Mouse (Mus musculus) neural tube, embryonic 14.5 days (tissue): ENCODE results near the gene Nudt4. TPM values are rescaled to one million over a fixed set of nuclear protein-coding genes. Genes with fewer than 3 reads are reported as not detected.

ENCODE experiments used
- ATAC-seq: fragments of 200-750 bp; cut with Nextera tagmentation; 2 replicates; pipeline ENCODE4 v1.8.0; 2017; ENCODE audit warnings: low read depth, mild to moderate bottlenecking, moderate TSS enrichment, moderate library complexity
- H3K27ac ChIP-seq: fragments of 300-500 bp; sonication (generic); 2 replicates; pipeline ENCODE4 v1.5.1; 2014; ENCODE audit warnings: low read depth, mild to moderate bottlenecking, control low read depth, low read length, moderate library complexity, mixed read lengths
- H3K27me3 ChIP-seq: fragments of 300-500 bp; sonication (generic); 2 replicates; pipeline ENCODE4 v1.6.1; 2014; ENCODE audit warnings: low read length; ENCODE audit not compliant: control insufficient read depth, insufficient read depth
- H3K36me3 ChIP-seq: fragments of 300-500 bp; sonication (generic); 2 replicates; pipeline ENCODE4 v1.6.1; 2014; ENCODE audit warnings: low read length, mixed read lengths; ENCODE audit not compliant: control insufficient read depth, insufficient read depth
- H3K4me1 ChIP-seq: fragments of 300-500 bp; sonication (generic); 2 replicates; pipeline ENCODE4 v1.6.1; 2014; ENCODE audit warnings: low read length; ENCODE audit not compliant: control insufficient read depth, insufficient read depth
- H3K4me2 ChIP-seq: fragments of 300-500 bp; sonication (generic); 2 replicates; pipeline ENCODE4 v1.6.1; 2014; ENCODE audit warnings: mild to moderate bottlenecking, low read depth, low read length, control low read depth
- H3K4me3 ChIP-seq: fragments of 300-500 bp; sonication (generic); 2 replicates; pipeline ENCODE4 v1.5.1; 2014; ENCODE audit warnings: low read depth, low read length, control low read depth, mixed read lengths
- H3K9ac ChIP-seq: fragments of 300-500 bp; sonication (generic); replicated peaks from 2 replicates; pipeline ENCODE4 v1.6.1; 2014; ENCODE audit warnings: low read depth, mild to moderate bottlenecking, control low read depth, low read length, mixed read lengths
- H3K9me3 ChIP-seq: fragments of 300-500 bp; sonication (generic); 2 replicates; pipeline ENCODE4 v1.6.1; 2016; ENCODE audit warnings: low read length; ENCODE audit not compliant: control insufficient read depth
- WGBS: fragments of 180-500 bp; shearing (Covaris S2); extraction: QIAGEN DNeasy Blood & Tissue Kit; methylation state at CpG from one replicate; pipeline ENCODE4 v1.1.7; 2014; 5-methylcytosine and 5-hydroxymethylcytosine counted together
- polyA plus RNA-seq: library from polyadenylated mRNA; unstranded; fragments of >200 nt; fragmentation: Nextera tagmentation; extraction: Ambion mirVana; gene quantifications from 2 replicates; pipeline ENCODE4 v1.2.1, GENCODE M21; 2014

The Nudt4 gene
- polyA plus RNA-seq, 1 experiment from 2014 or later = 91.5 TPM

GRCm38 (mm10) chr10:95574994-95575393 is 11.0 kb upstream of the Nudt4 start:
- Histone ChIP-seq H3K4me3 (no peak overlapping the region), H3K9me3 (no peaks in the 10 kb centered on the region), H3K9ac (no peak overlapping the region), H3K27me3 (no peaks in the 10 kb centered on the region), H3K4me1 (no peaks in the 10 kb centered on the region), H3K27ac (no peak overlapping the region), H3K36me3 (no peaks in the 10 kb centered on the region), H3K4me2 (no peak overlapping the region)
- 84% methylated on average over 4 of the region's 4 CpGs for WGBS
- no peak for ATAC-seq

- H3K4me2 ChIP-seq = no peak overlapping the region
Observed at GRCm38 (mm10) chr10:95569441-95569840, 5.5 kb upstream of the Nudt4 start.

GRCm38 (mm10) chr10:95568016-95568415 is 4.1 kb upstream of the Nudt4 start:
- no peak for ATAC-seq
- H3K4me1 ChIP-seq = no peaks in the 10 kb centered on the region
- no peak overlapping the region for H3K9ac ChIP-seq
- no peak overlapping the region for H3K27ac ChIP-seq
- H3K4me2 ChIP-seq = no peak overlapping the region
- no peaks in the 10 kb centered on the region for H3K36me3 ChIP-seq
- H3K27me3 ChIP-seq = no peaks in the 10 kb centered on the region
- no peaks in the 10 kb centered on the region for H3K9me3 ChIP-seq
- 70% methylated on average over 6 of the region's 6 CpGs for WGBS
- H3K4me3 ChIP-seq = no peak overlapping the region

More at GRCm38 (mm10) chr10:95569441-95569840, 5.5 kb upstream of the Nudt4 start:
- H3K9me3 ChIP-seq = no peaks in the 10 kb centered on the region
- H3K36me3 ChIP-seq = no peaks in the 10 kb centered on the region
- no peaks in the 10 kb centered on the region for H3K27me3 ChIP-seq
- no peak overlapping the region for H3K9ac ChIP-seq
- H3K4me1 ChIP-seq = no peaks in the 10 kb centered on the region
- 83% methylated on average over 2 of the region's 2 CpGs for WGBS
- no peak overlapping the region for H3K27ac ChIP-seq
- H3K4me3 ChIP-seq = no peak overlapping the region
- ATAC-seq = no peak

GRCm38 (mm10) chr10:95567550-95567949 is 3.6 kb upstream of the Nudt4 start:
- Histone ChIP-seq H3K4me3 (no peak overlapping the region), H3K36me3 (no peaks in the 10 kb centered on the region), H3K9ac (no peak overlapping the region), H3K4me1 (peaks cover under 1% of the 10 kb centered on the region; the same call in 1 of the 2 replicates), H3K27ac (no peak overlapping the region), H3K4me2 (no peak overlapping the region), H3K27me3 (no peaks in the 10 kb centered on the region), H3K9me3 (no peaks in the 10 kb centered on the region)
- ATAC-seq = no peak
- 64% methylated on average over 5 of the region's 5 CpGs for WGBS

- Histone ChIP-seq H3K27me3 (no peaks in the 10 kb centered on the region), H3K36me3 (no peaks in the 10 kb centered on the region), H3K9ac (no peak overlapping the region), H3K4me2 (no peak overlapping the region), H3K4me3 (no peak overlapping the region), H3K9me3 (no peaks in the 10 kb centered on the region), H3K4me1 (peaks cover 8% of the 10 kb centered on the region; the same call in 1 of the 2 replicates), H3K27ac (no peak overlapping the region)
- ATAC-seq = no peak
- 94% methylated on average over 3 of the region's 3 CpGs for whole genome bisulfite sequencing
Observed at GRCm38 (mm10) chr10:95566786-95567185, 2.8 kb upstream of the Nudt4 start.

GRCm38 (mm10) chr10:95565156-95565854 is 1.4 kb upstream of the Nudt4 start:
- H3K4me1 ChIP-seq = peaks cover 15% of the 10 kb centered on the region; the same call in 1 of the 2 replicates
- H3K27ac ChIP-seq = no peak overlapping the region
- ATAC-seq = no peak
- no peaks in the 10 kb centered on the region for H3K9me3 ChIP-seq
- H3K4me2 ChIP-seq = no peak overlapping the region
- no peaks in the 10 kb centered on the region for H3K36me3 ChIP-seq
- WGBS = 21% methylated on average over 14 of the region's 14 CpGs
- no peaks in the 10 kb centered on the region for H3K27me3 ChIP-seq
- H3K9ac ChIP-seq = no peak overlapping the region
- no peak overlapping the region for H3K4me3 ChIP-seq

GRCm38 (mm10) chr10:95562859-95563841 is 796 bp downstream of the Nudt4 start:
- Histone ChIP-seq H3K27me3 (no peaks in the 10 kb centered on the region), H3K9ac (peak overlapping the region; percentile 84), H3K36me3 (no peaks in the 10 kb centered on the region), H3K27ac (peak overlapping the region; percentile 92), H3K9me3 (no peaks in the 10 kb centered on the region), H3K4me3 (peak overlapping the region; percentile 93), H3K4me2 (peak overlapping the region; percentile 61), H3K4me1 (peaks cover 16% of the 10 kb centered on the region; the same call in 1 of the 2 replicates)
- ATAC-seq = peak; percentile 70
- under 1% methylated on average over 65 of the region's 65 CpGs for WGBS

- H3K36me3 ChIP-seq = no peaks in the 10 kb centered on the region
- no peak for ATAC-seq
- H3K4me3 ChIP-seq = peak overlapping the region; percentile 93
- no peaks in the 10 kb centered on the region for H3K9me3 ChIP-seq
- H3K4me2 ChIP-seq = peak overlapping the region; percentile 61
- H3K4me1 ChIP-seq = peaks cover 16% of the 10 kb centered on the region; the same call in 1 of the 2 replicates
- 10% methylated on average over 8 of the region's 8 CpGs for WGBS
- H3K9ac ChIP-seq = peak overlapping the region; percentile 53; the same call in 1 of the 2 replicates
- H3K27ac ChIP-seq = no peak overlapping the region
- no peaks in the 10 kb centered on the region for H3K27me3 ChIP-seq
Observed at GRCm38 (mm10) chr10:95562395-95562794, 1.6 kb downstream of the Nudt4 start.
